Mouse (Mus musculus): ENCODE results near the gene Selenom.

DNA sequence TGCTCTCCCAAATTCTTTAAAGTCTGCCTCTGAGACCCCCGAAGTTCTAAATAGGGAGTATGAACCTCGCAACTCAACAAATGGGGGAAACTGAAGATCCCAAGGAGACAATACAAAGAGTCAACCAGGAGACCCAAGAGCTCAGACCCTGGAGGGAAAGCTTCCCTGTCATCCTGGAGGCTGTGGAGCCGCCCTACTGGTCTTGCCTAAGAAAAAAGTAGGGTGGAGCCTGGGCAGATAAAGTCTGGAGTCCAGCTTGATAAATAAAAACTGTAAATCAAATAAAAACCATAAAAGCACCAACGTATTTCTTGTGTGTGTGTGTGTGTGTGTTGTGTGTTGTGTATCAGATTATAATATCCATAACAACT lies 25.3 kb downstream of the Selenom start:
- TF ChIP-seq CTCF (conservative IDR thresholded peaks at IDR 0.05; ENCODE audit: low read length) (0 out of 2 replicates have a peak, but pooled peaks have one; percentile 1), NANOG (IDR thresholded peaks at IDR 0.05; ENCODE audit: borderline replicate concordance, low read length) (no peak)

Data from E14TG2a.4 (cell line).